Mouse (Mus musculus) telencephalon, adult 2 months (tissue): Measurements from ENCODE around the gene Pcbd2.

ENCODE experiments used
- DNase-seq: peaks from one replicate; pipeline ENCODE4 v3.0.0-alpha.2; 2011; ENCODE audit warnings: low read depth, low spot score

The Pcbd2 gene

GRCm38 (mm10) chr13:55826008-55826671 lies 99.0 kb downstream of the Pcbd2 start:
- no peak for DNase-seq
